Mouse (Mus musculus) mouse embryonic stem cell (cell line): ENCODE data around the gene Pak3.

ENCODE experiments used
- in situ Hi-C, 2 experiments: fragments of 300-500 bp; cut with MboI; formaldehyde crosslinking; loops; 1 replicate in 1 of 2; 3 replicates in 1 of 2; pipeline ENCODE4 v1.14.3; 2019 to 2020; ENCODE audit warnings: low sequenced_read_pairs in 2 of 2, low pct_unique_long_range_greater_than_20kb in 1 of 2, mixed read lengths in 1 of 2; ENCODE audit not compliant: unreplicated experiment in 1 of 2

Gene Pak3

GRCm38 (mm10) chrX:143654308-143655176 lies 136.2 kb downstream of the Pak3 start:
- in situ Hi-C loops: no loop called here

GRCm38 (mm10) chrX:143655177-143655492 lies 136.7 kb downstream of the Pak3 start:
- in situ Hi-C loops: no loop called here

- in situ Hi-C loops: no loop called here
Observed at GRCm38 (mm10) chrX:143664221-143665150, 146.1 kb downstream of the Pak3 start.

GRCm38 (mm10) chrX:143665771-143666170 lies 147.4 kb downstream of the Pak3 start:
- in situ Hi-C loops: no loop called here

GRCm38 (mm10) chrX:143666991-143667390 lies 148.6 kb downstream of the Pak3 start:
- in situ Hi-C loops: no loop called here

- in situ Hi-C loops: no loop called here
Observed at GRCm38 (mm10) chrX:143668242-143668641, 149.9 kb downstream of the Pak3 start.

- in situ Hi-C loops: no loop called here
Observed at GRCm38 (mm10) chrX:143678566-143678965, 160.2 kb downstream of the Pak3 start.

- in situ Hi-C loops: no loop called here
Observed at GRCm38 (mm10) chrX:143722250-143722649, 203.9 kb downstream of the Pak3 start.

GRCm38 (mm10) chrX:143725411-143725810 lies 207.0 kb downstream of the Pak3 start:
- in situ Hi-C loops: loop anchor here in 1 of 2 experiments (25.0 kb wide), 2 partner anchors 437 to 512 kb away; partner anchors contain the start of gene A730046J19Rik

GRCm38 (mm10) chrX:143736035-143736434 lies 217.6 kb downstream of the Pak3 start:
- in situ Hi-C loops: loop anchor here in 1 of 2 experiments (5.0 to 25.0 kb wide), 3 partner anchors 261 to 501 kb away; partner anchors contain the start of gene A730046J19Rik

- in situ Hi-C loops: loop anchor here in 1 of 2 experiments (5.0 to 25.0 kb wide), 3 partner anchors 258 to 498 kb away; partner anchors contain the start of gene A730046J19Rik
Observed at GRCm38 (mm10) chrX:143739171-143739570, 220.8 kb downstream of the Pak3 start.

- in situ Hi-C loops: no loop called here
Observed at GRCm38 (mm10) chrX:143762556-143762955, 244.2 kb downstream of the Pak3 start.

GRCm38 (mm10) chrX:143815948-143816347 lies 297.6 kb downstream of the Pak3 start:
- in situ Hi-C loops: no loop called here

GRCm38 (mm10) chrX:143818961-143819360 lies 300.6 kb downstream of the Pak3 start:
- in situ Hi-C loops: no loop called here

- in situ Hi-C loops: no loop called here
Observed at GRCm38 (mm10) chrX:143826521-143826920, 308.1 kb downstream of the Pak3 start.

GRCm38 (mm10) chrX:143827212-143827611 lies 308.8 kb downstream of the Pak3 start, which contains the start of gene Capn6:
Gene Capn6 (minus strand): TSS chrX:143827414.
- in situ Hi-C loops: no loop called here

GRCm38 (mm10) chrX:143846637-143847036 lies 328.2 kb downstream of the Pak3 start:
- in situ Hi-C loops: no loop called here
